Mouse (Mus musculus): ENCODE measurements around the gene Tmem164. TPM values are rescaled to one million over a fixed set of nuclear protein-coding genes. Genes with fewer than 3 reads are reported as not detected.

Tmem164 gene
- polyA plus RNA-seq, 1 experiment from 2014 or later, result 23.8 TPM

DNA sequence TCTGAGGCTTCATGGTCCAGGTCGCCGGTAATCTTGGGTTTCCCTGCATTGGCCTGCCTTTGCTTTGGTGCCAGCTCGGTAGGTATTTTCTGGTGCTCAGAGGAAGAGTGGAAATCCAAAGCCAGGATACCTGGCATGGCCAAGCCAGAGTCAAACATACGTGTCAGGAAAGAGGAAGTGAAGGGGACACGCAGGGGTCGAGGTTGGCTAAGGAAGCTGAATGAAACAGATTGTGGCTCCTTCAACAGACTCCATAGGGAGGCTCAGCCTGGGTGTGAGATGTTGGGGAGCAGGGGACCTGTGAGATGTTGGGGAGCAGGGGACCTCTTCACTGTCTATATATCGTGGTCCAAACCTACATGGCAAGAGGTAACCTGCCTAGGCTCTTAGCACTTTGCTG is 155.2 kb downstream of the Tmem164 start:
- Histone ChIP-seq H3K4me1 (no peaks in the 10 kb centered on the region), H3K36me3 (no peaks in the 10 kb centered on the region), H3K4me3 (no peak overlapping the region), H3K27ac (replicated peaks) (no peak overlapping the region), H3K9ac (replicated peaks) (no peak overlapping the region), H3K9me3 (no peaks in the 10 kb centered on the region), H3K27me3 (no peaks in the 10 kb centered on the region), H3K4me2 (replicated peaks) (no peak overlapping the region)
- no peak for ATAC-seq (replicated peaks)
- 92% methylated on average over 7 of the region's 7 CpGs for WGBS

DNA sequence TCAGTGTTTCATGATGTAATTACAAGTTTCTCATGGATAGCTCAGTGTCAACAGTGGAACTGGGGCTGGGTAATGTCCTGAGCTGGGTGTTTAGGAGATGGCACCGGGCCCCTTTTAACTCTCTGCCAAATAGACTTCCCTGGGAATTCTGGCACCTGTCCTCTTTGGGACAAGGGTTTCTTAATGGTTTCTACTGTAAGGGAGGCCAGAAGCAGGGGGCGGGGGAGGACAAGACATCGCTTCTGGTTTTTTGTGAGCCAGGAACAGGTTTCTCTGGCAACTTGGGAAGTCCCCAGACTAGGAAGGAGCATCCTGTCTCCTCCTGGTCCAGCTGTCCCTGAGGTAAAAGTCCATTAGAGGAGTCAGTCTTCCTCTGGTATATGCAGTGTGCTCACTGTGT is 156.1 kb downstream of the Tmem164 start:
- Histone ChIP-seq H3K9me3 (no peaks in the 10 kb centered on the region), H3K4me3 (no peak overlapping the region), H3K9ac (replicated peaks) (no peak overlapping the region), H3K4me1 (no peaks in the 10 kb centered on the region), H3K27ac (replicated peaks) (no peak overlapping the region), H3K4me2 (replicated peaks) (no peak overlapping the region), H3K27me3 (no peaks in the 10 kb centered on the region), H3K36me3 (no peaks in the 10 kb centered on the region)
- WGBS, result 78% methylated on average over 3 of the region's 3 CpGs
- ATAC-seq (replicated peaks), result no peak

DNA sequence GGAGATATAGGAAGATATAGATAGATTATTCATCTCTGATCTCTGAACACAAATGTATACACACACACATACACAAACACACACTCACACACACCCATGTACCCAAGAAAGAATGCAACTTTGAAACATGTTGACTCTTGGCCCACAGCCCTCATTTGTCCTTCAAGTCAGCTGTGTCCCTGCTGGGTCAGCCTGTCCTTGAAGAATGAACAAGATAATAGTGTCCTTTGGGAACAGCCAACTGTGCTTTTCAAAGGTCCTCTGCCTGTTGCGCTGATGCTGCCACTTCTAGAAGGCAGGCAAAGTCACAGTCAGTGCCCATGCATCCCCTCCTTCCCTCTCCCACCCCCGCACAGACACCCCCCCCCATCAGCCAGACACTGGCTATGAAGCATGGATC is 157.6 kb downstream of the Tmem164 start:
- H3K4me3 ChIP-seq, result no peak overlapping the region
- ATAC-seq (replicated peaks), result no peak
- H3K36me3 ChIP-seq, result no peaks in the 10 kb centered on the region
- no peak overlapping the region for H3K9ac ChIP-seq (replicated peaks)
- no peak overlapping the region for H3K4me2 ChIP-seq (replicated peaks)
- H3K4me1 ChIP-seq, result no peaks in the 10 kb centered on the region
- no peak overlapping the region for H3K27ac ChIP-seq (replicated peaks)
- H3K27me3 ChIP-seq, result no peaks in the 10 kb centered on the region
- H3K9me3 ChIP-seq, result no peaks in the 10 kb centered on the region
- WGBS, result 75% methylated on average over 1 of the region's 2 CpGs

DNA sequence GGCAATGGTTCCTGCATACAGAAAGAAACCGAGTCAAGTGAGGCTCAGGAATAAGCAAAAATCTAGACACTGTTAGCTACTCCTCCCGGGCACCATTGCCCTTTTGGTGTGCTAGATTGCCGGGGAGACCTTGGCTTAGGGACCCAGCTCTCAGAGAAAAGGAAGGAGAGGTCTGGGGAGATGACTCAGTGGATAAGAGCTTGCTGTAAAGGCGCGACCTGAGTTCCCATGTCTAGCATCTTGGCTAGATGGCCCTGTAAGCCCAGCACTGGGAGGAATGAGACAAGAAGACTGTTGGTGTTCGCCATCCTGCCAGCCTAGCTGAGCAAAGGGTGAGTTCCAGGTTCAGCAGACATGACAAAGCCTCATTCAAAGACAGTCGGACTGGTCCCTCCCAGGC is 158.2 kb downstream of the Tmem164 start:
- Histone ChIP-seq H3K4me2 (replicated peaks) (no peak overlapping the region), H3K4me1 (no peaks in the 10 kb centered on the region), H3K27me3 (no peaks in the 10 kb centered on the region), H3K36me3 (no peaks in the 10 kb centered on the region), H3K9me3 (no peaks in the 10 kb centered on the region), H3K27ac (replicated peaks) (no peak overlapping the region), H3K9ac (replicated peaks) (no peak overlapping the region), H3K4me3 (no peak overlapping the region)
- WGBS, result 85% methylated on average over 7 of the region's 7 CpGs
- ATAC-seq (replicated peaks), result no peak

DNA sequence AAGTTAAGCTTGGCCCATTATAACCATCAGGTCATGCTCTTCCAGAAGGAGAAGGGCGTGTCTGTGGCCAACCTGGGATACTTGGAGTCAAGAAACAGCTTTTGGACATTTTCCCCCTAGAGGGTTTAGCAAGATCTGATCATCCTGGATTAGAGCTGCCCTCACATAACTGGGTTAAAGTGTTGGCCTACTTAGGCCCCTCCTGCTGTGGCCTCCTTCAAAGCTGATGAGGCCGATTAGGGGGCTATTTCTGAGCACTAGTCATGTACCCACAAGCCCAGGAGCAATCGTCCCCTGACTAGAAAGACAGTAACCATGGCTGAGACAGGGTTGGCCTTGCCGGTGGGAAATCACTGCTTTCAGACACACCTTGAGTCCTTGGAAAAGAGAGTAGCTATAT is 160.7 kb downstream of the Tmem164 start:
- no peaks in the 10 kb centered on the region for H3K36me3 ChIP-seq
- H3K27ac ChIP-seq (replicated peaks), result no peak overlapping the region
- H3K4me1 ChIP-seq, result no peaks in the 10 kb centered on the region
- no peaks in the 10 kb centered on the region for H3K27me3 ChIP-seq
- H3K9ac ChIP-seq (replicated peaks), result no peak overlapping the region
- H3K4me3 ChIP-seq, result no peak overlapping the region
- 74% methylated on average over 4 of the region's 4 CpGs for WGBS
- H3K4me2 ChIP-seq (replicated peaks), result no peak overlapping the region
- H3K9me3 ChIP-seq, result no peaks in the 10 kb centered on the region
- no peak for ATAC-seq (replicated peaks)

DNA sequence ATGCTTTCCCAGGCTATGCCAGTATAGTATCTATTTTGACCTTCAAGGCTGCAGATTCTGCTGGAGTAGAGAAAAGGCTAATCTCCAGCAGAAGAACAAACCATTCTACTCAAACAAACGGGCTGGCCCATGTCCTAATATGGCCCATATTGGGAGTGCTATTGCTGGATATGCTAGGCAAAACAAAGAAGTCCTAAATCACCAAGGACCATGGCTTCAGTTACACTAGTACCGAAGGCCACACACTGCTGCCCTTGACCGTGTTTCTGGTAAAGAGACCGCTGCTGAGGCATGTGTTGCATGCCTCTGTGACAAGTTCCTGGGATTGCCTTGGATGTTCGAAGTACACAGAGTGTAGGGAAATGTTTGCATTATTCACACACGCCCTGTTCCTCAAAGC is 165.1 kb downstream of the Tmem164 start:
- H3K4me2 ChIP-seq (replicated peaks), result no peak overlapping the region
- H3K9me3 ChIP-seq, result no peaks in the 10 kb centered on the region
- no peak overlapping the region for H3K27ac ChIP-seq (replicated peaks)
- no peaks in the 10 kb centered on the region for H3K27me3 ChIP-seq
- no peak overlapping the region for H3K9ac ChIP-seq (replicated peaks)
- H3K4me1 ChIP-seq, result no peaks in the 10 kb centered on the region
- ATAC-seq (replicated peaks), result no peak
- WGBS, result 89% methylated on average over 6 of the region's 6 CpGs
- no peak overlapping the region for H3K4me3 ChIP-seq
- no peaks in the 10 kb centered on the region for H3K36me3 ChIP-seq

DNA sequence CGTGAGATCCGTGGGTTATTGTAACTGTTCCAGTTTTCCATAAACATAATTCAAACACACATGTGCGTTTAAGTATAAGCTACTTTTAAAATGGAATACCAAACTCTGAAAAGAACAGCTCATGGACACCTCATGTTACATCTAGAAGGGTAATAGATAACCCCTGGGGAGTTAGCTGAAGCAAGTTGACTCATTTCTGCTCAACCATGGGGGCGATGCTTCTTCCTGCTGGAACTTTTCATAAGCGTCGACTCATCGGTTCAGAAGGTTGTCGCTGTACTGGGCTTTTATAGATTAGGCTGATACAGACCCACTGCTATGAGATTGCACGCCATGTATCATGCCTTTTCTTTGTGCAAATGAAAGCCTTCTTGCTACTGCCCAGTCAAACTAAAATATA is 166.8 kb downstream of the Tmem164 start:
- no peak overlapping the region for H3K27ac ChIP-seq (replicated peaks)
- H3K4me1 ChIP-seq, result no peaks in the 10 kb centered on the region
- no peaks in the 10 kb centered on the region for H3K9me3 ChIP-seq
- H3K9ac ChIP-seq (replicated peaks), result no peak overlapping the region
- WGBS, result 95% methylated on average over 9 of the region's 9 CpGs
- H3K4me2 ChIP-seq (replicated peaks), result no peak overlapping the region
- H3K4me3 ChIP-seq, result no peak overlapping the region
- H3K27me3 ChIP-seq, result no peaks in the 10 kb centered on the region
- no peak for ATAC-seq (replicated peaks)
- no peaks in the 10 kb centered on the region for H3K36me3 ChIP-seq

DNA sequence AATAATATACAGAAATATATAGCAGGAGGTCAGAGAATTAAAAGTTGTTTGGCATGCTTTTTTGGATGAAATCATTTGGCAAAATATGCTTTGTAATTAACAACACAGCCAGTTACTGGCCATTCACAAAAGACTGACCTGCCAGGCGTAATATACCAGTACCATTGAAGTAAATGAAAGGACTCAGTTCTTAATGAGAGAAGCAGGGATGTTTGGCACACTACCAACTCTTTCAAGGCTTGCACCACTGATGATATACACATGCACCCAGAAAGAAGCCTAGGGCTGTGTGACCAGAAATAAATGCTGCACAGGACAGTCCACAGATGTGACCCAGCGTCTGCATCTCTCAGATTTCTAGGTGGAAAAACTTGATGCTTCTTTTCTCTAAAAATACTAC is 188.6 kb downstream of the Tmem164 start:
- no peaks in the 10 kb centered on the region for H3K36me3 ChIP-seq
- WGBS, result 43% methylated on average over 2 of the region's 2 CpGs
- ATAC-seq (replicated peaks), result peak; percentile 73
- H3K9me3 ChIP-seq, result no peaks in the 10 kb centered on the region
- no peak overlapping the region for H3K9ac ChIP-seq (replicated peaks)
- no peaks in the 10 kb centered on the region for H3K27me3 ChIP-seq
- H3K27ac ChIP-seq (replicated peaks), result no peak overlapping the region
- no peak overlapping the region for H3K4me2 ChIP-seq (replicated peaks)
- no peak overlapping the region for H3K4me3 ChIP-seq
- 0 out of 2 replicates have a peak, but pooled peaks cover 3% of the 10 kb centered on the region for H3K4me1 ChIP-seq

DNA sequence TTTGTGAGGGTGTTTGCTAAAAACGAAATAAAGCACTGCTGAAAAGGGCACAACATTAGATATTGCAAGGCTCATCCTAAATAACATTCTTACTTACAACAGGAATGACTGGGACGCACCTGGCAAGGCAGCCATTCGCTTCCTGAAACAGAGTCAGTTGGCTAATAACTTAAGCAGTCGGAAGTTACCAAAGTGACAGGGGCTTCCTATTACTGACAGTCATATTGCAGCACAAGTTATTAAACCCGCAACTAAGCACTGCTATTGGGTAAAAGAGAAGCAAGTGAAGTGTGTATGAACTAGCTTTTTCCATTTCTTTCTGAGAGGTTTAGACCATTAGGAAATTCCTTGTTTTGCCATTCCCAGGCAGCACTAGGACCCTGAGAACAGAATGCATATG is 201.0 kb downstream of the Tmem164 start:
- Histone ChIP-seq H3K27ac (replicated peaks) (no peak overlapping the region), H3K4me1 (no peaks in the 10 kb centered on the region), H3K9ac (replicated peaks) (no peak overlapping the region), H3K27me3 (no peaks in the 10 kb centered on the region), H3K4me2 (replicated peaks) (no peak overlapping the region), H3K9me3 (no peaks in the 10 kb centered on the region), H3K36me3 (no peaks in the 10 kb centered on the region), H3K4me3 (no peak overlapping the region)
- WGBS, result 88% methylated on average over 5 of the region's 5 CpGs
- no peak for ATAC-seq (replicated peaks)

DNA sequence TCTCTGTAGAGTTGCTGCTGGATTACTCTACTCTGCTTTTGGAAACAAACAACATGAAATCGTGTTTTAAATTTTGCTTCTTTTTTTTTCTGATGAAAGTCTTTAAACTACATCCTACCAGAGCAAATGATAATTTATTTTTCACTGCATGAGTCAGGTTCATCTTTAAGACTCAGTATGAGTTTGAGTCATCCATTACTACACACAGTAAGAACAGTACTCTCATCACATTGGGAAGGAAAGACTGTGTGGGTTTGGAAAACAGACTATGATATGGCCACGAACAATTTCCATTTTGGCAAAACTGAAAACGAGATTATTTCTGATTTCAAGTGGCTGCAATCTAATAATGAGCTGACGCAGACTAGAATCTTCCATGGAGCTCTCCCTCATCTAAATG is 202.4 kb downstream of the Tmem164 start:
- WGBS, result 79% methylated on average over 4 of the region's 4 CpGs

DNA sequence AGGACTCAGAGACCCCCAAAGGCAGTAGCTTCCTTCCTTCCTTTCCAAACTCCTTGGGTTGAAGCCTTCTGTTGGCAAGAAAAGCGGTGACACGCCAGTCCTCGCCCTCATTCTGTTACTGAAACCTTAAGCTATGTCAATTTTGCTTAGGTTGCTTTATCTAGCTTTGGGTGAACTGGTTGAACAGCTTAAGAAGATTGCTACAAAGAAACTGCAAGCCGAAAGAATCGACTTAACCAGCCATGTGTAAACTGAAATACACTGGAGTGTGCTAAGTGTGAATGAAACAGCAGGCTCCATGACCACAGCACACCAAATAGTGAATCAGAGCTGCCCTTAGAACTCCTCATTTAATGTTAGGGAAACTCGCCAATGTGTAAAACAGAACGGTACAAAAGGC is 204.8 kb downstream of the Tmem164 start:
- Histone ChIP-seq H3K4me1 (no peaks in the 10 kb centered on the region), H3K9me3 (no peaks in the 10 kb centered on the region), H3K9ac (replicated peaks) (no peak overlapping the region), H3K4me2 (replicated peaks) (no peak overlapping the region), H3K27me3 (no peaks in the 10 kb centered on the region), H3K4me3 (no peak overlapping the region), H3K36me3 (no peaks in the 10 kb centered on the region), H3K27ac (replicated peaks) (no peak overlapping the region)
- WGBS, result 85% methylated on average over 7 of the region's 7 CpGs
- ATAC-seq (replicated peaks), result no peak

More for the DNA sequence above, 202.4 kb downstream of the Tmem164 start:
- no peak overlapping the region for H3K4me3 ChIP-seq
- ATAC-seq (replicated peaks), result no peak
- no peak overlapping the region for H3K27ac ChIP-seq (replicated peaks)
- H3K9ac ChIP-seq (replicated peaks), result no peak overlapping the region
- no peaks in the 10 kb centered on the region for H3K36me3 ChIP-seq
- H3K4me2 ChIP-seq (replicated peaks), result no peak overlapping the region
- no peaks in the 10 kb centered on the region for H3K4me1 ChIP-seq
- H3K27me3 ChIP-seq, result no peaks in the 10 kb centered on the region
- H3K9me3 ChIP-seq, result no peaks in the 10 kb centered on the region

All from forebrain, embryonic 15.5 days (tissue).